Mouse (Mus musculus) CH12.LX (cell line): ENCODE results near the gene Lrrc8a.

ENCODE experiments used
- CHD2 ChIP-seq: IDR thresholded peaks from 2 replicates; pipeline ENCODE4 v1.6.1; 2011; ENCODE audit warnings: low read length, improper control_type of control experiment
- CTCF ChIP-seq, 2 experiments: IDR thresholded peaks in 1 of 2; conservative IDR thresholded peaks in 1 of 2; 2 replicates each; pipeline ENCODE4 v1.5.1; 2011 to 2012; ENCODE audit warnings: low read depth in 2 of 2, low read length in 2 of 2, improper control_type of control experiment in 1 of 2, inconsistent platforms in 1 of 2, mild to moderate bottlenecking in 1 of 2, moderate library complexity in 1 of 2
- HCFC1 ChIP-seq: IDR thresholded peaks from 2 replicates; pipeline ENCODE4 v1.6.1; 2012; ENCODE audit warnings: low read depth, mild to moderate bottlenecking, inconsistent platforms, low read length, improper control_type of control experiment
- MAFK ChIP-seq: IDR thresholded peaks from 2 replicates; pipeline ENCODE4 v1.6.1; 2011; ENCODE audit warnings: low read length, improper control_type of control experiment; ENCODE audit not compliant: insufficient replicate concordance
- MAZ ChIP-seq: IDR thresholded peaks from 2 replicates; pipeline ENCODE4 v1.6.1; 2012; ENCODE audit warnings: low read depth, mild to moderate bottlenecking, inconsistent platforms, low read length, improper control_type of control experiment, moderate library complexity
- MEF2A ChIP-seq: IDR thresholded peaks from 2 replicates; pipeline ENCODE4 v1.6.1; 2014; ENCODE audit warnings: low read depth, mild to moderate bottlenecking, inconsistent platforms, low read length, improper control_type of control experiment, borderline replicate concordance
- PAX5 ChIP-seq: IDR thresholded peaks from 2 replicates; pipeline ENCODE4 v1.6.1; 2012; ENCODE audit warnings: low read length, inconsistent platforms, mixed read lengths
- POLR2A ChIP-seq: IDR thresholded peaks from 2 replicates; pipeline ENCODE4 v1.6.1; 2011; ENCODE audit warnings: low read depth, mild to moderate bottlenecking, improper control_type of control experiment, low read length
- POLR2AphosphoS2 ChIP-seq: IDR thresholded peaks from 2 replicates; pipeline ENCODE4 v1.6.1; 2011; ENCODE audit warnings: low read depth, low read length, improper control_type of control experiment
- TCF12 ChIP-seq: IDR thresholded peaks from 2 replicates; pipeline ENCODE4 v1.6.1; 2014; ENCODE audit warnings: low read depth, mild to moderate bottlenecking, inconsistent platforms, low read length, improper control_type of control experiment
- USF1 ChIP-seq: IDR thresholded peaks from 2 replicates; pipeline ENCODE4 v1.6.1; 2014; ENCODE audit warnings: low read depth, mild to moderate bottlenecking, inconsistent platforms, low read length, improper control_type of control experiment
- ZC3H11A ChIP-seq: IDR thresholded peaks from 2 replicates; pipeline ENCODE4 v1.6.1; 2012; ENCODE audit warnings: low read depth, mild to moderate bottlenecking, inconsistent platforms, low read length, improper control_type of control experiment

DNA sequence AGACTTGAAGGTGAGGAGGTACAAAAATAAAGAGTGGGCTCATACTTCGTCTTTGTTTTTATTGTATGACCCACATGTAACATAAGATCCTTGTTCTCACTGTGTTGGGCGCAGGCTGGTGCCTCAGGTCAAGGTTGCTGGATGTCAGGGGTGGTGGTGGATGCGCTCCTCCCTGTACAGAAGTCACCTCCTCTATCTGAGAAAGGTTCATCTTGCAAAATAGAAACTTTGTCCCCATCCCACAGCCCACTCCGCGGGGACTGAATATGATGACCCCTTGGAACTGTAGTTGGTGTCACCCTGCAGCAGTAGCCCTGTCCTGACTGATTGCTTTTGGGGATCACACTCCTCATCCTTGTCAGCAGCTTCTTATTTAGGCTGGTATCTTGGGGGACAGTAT lies 9.5 kb downstream of the Lrrc8a start:
- TF ChIP-seq MAFK, result no peak
- no peak for TF ChIP-seq POLR2AphosphoS2
- TF ChIP-seq CTCF (conservative IDR thresholded peaks at IDR 0.05 in 1 of 2, IDR thresholded peaks at IDR 0.05 in 1 of 2; ENCODE audit: low read depth in 2 of 2, low read length in 2 of 2), result no peak
- no peak for TF ChIP-seq USF1
- TF ChIP-seq POLR2A, result no peak
- TF ChIP-seq ZC3H11A, result no peak
- TF ChIP-seq TCF12, result no peak
- TF ChIP-seq CHD2, result no peak
- no peak for TF ChIP-seq MAZ
- TF ChIP-seq PAX5, result no peak
- TF ChIP-seq HCFC1, result no peak
- TF ChIP-seq MEF2A, result no peak
